Mouse (Mus musculus) embryonic fibroblast, embryonic 13.5 days (primary cell): ENCODE measurements around the gene Lemd2.

ENCODE experiments used
- CTCF ChIP-seq: IDR thresholded peaks from 2 replicates; pipeline ENCODE4 v1.5.1; 2011; ENCODE audit warnings: mild to moderate bottlenecking, control low read depth, low read length, moderate library complexity, borderline replicate concordance; ENCODE audit not compliant: insufficient read depth
- POLR2A ChIP-seq: IDR thresholded peaks from 2 replicates; pipeline ENCODE4 v1.6.1; 2011; ENCODE audit warnings: low read depth, mild to moderate bottlenecking, control low read depth, low read length, moderate library complexity

DNA sequence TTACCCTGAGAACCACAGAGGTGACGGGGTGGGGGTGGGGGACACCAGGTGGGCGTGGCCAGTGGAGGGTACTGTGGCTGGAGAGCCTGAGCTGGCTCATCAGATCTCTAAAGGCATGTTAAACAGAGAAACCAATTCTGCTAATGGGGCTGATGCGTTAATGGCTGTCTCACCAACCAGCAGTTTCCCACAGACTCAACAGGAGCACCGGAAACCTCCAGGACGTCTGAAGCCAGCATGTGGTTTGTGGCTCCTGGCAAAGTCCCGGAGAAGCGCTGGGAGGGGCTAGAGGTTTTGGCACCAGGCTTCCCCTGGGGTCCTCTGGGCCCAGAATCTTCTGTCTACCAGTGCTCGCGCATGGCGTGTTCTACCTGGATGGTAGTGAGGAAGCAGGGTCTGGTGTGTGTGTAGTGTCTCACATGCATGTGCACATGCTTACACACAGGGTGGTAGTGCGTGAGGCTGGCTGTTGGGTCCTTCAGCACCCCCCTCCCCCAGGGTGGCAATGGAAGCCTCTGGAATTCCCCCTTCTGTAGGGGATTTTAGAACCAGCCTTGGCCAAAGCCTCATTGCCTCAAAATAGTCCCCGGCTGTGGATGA lies 24.5 kb downstream of the Lemd2 start:
- TF ChIP-seq POLR2A (no peak), CTCF (no peak)
